20 mouse cellular contexts compared by ENCODE assay signal in the genomic region with DNA sequence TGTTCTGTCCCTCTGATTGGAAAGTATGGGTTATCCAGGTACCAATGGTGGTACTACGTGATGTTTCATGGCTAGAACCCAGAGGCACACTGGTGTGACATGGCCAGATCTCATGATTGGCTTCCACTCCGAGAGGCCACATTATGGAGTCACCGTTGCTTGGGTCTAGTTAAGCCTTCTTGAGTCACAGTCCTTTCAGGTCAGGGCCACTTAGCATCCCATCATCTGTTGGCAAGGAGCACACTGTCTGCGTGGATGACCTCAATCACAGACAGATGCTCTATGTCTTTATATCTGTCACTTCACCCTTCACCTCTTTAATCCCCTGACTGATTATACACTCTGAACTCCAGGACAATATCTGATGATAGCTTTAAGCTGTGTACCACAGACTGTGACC. TPM values are rescaled to one million over a fixed set of nuclear protein-coding genes. Genes with fewer than 3 reads are reported as not detected.
DNase-seq lines count a peak whose midpoint lies in the region; ATAC-seq and TF ChIP-seq lines count a peak whose summit lies in the region.
"Had no signal": no experiment of that assay in that cellular context is flagged by ENCODE, and none has a peak within 500 bp of the region (broad histone marks: within the 10 kb centered on the region; RNA-seq: fewer than 3 reads in every experiment).

No protein-coding gene starts in this region.

- 84% methylated on average over 4 of the region's 4 CpGs for WGBS in heart, embryonic 12.5 days
- WGBS in liver, embryonic 13.5 days (ENCODE audit: insufficient replicate concordance), result 83% methylated on average over 4 of the region's 4 CpGs
- WGBS in liver, postnatal 0 days (ENCODE audit: insufficient replicate concordance), result 88% methylated on average over 4 of the region's 4 CpGs

- TF ChIP-seq CTCF in liver, postnatal 0 days (IDR thresholded peaks at IDR 0.05; ENCODE audit: low read depth), result no peak

- H3K4me2 ChIP-seq in heart, embryonic 12.5 days, result no peak overlapping the region
- no peak overlapping the region for H3K4me2 ChIP-seq in liver, embryonic 13.5 days
- no peak overlapping the region for H3K4me2 ChIP-seq in liver, postnatal 0 days (ENCODE audit: low read depth, low read length)
- H3K4me2 ChIP-seq: embryonic facial prominence, embryonic 13.5 days; embryonic facial prominence, embryonic 15.5 days; forebrain, embryonic 12.5 days had no signal

- H3K9ac ChIP-seq in heart, embryonic 12.5 days, result no peak overlapping the region
- H3K9ac ChIP-seq in liver, embryonic 13.5 days, result no peak overlapping the region
- H3K9ac ChIP-seq in liver, postnatal 0 days (replicated peaks), result no peak overlapping the region
- H3K9ac ChIP-seq: embryonic facial prominence, embryonic 13.5 days; embryonic facial prominence, embryonic 15.5 days; forebrain, embryonic 12.5 days had no signal

- H3K4me3 ChIP-seq in heart, embryonic 12.5 days, result no peak overlapping the region
- no peak overlapping the region for H3K4me3 ChIP-seq in liver, embryonic 13.5 days (replicated peaks)
- H3K4me3 ChIP-seq in liver, postnatal 0 days (ENCODE audit: low read depth, low read length), result no peak overlapping the region
- H3K4me3 ChIP-seq: embryonic facial prominence, embryonic 13.5 days; embryonic facial prominence, embryonic 15.5 days; erythroblast, embryonic 14.5 days; forebrain, embryonic 10.5 days; forebrain, embryonic 12.5 days had no signal

- no peaks in the 10 kb centered on the region for H3K27me3 ChIP-seq in heart, embryonic 12.5 days (replicated peaks)
- no peaks in the 10 kb centered on the region for H3K27me3 ChIP-seq in liver, embryonic 13.5 days
- no peaks in the 10 kb centered on the region; the same call in 1 of the 2 replicates for H3K27me3 ChIP-seq in liver, postnatal 0 days (ENCODE audit: insufficient read depth, low read length)
- H3K27me3 ChIP-seq: embryonic facial prominence, embryonic 13.5 days; embryonic facial prominence, embryonic 15.5 days; forebrain, embryonic 12.5 days had no signal

- H3K27ac ChIP-seq in heart, embryonic 12.5 days (ENCODE audit: poor library complexity, severe bottlenecking), result no peak overlapping the region
- H3K27ac ChIP-seq in liver, embryonic 13.5 days, result peak overlapping the region; percentile 9; the same call in 1 of the 2 replicates
- no peak overlapping the region for H3K27ac ChIP-seq in liver, postnatal 0 days (ENCODE audit: low read depth)
- H3K27ac ChIP-seq: embryonic facial prominence, embryonic 13.5 days; embryonic facial prominence, embryonic 15.5 days; forebrain, embryonic 10.5 days; forebrain, embryonic 12.5 days had no signal

- peak; percentile 61 for DNase-seq in adrenal gland, adult 2 months
- no peak for DNase-seq in adrenal gland, postnatal 14 days
- DNase-seq in heart, adult 11 months, result peak; percentile 84
- DNase-seq in liver, embryonic 13.5 days, result no peak
- DNase-seq in liver, postnatal 0 days, result no peak
- DNase-seq: cerebellum, adult 11 months; cerebellum, adult 18-20 months; cerebellum, adult 8-10 months; cerebellum, adult 9-11 months; cerebellum, postnatal 14 days; cerebellum, postnatal 36 days; embryo, embryonic 11 days had no signal

- ATAC-seq in heart, embryonic 12.5 days (ENCODE audit: insufficient number of reproducible peaks, low FRiP score), result no peak
- ATAC-seq in liver, embryonic 13.5 days (ENCODE audit: low read depth), result no peak
- no peak for ATAC-seq in liver, postnatal 0 days
- ATAC-seq: forebrain, embryonic 14.5 days; forebrain, embryonic 16.5 days had no signal

- no peaks in the 10 kb centered on the region for H3K9me3 ChIP-seq in heart, embryonic 12.5 days (replicated peaks)
- no peaks in the 10 kb centered on the region for H3K9me3 ChIP-seq in liver, embryonic 13.5 days (replicated peaks)
- H3K9me3 ChIP-seq in liver, postnatal 0 days (ENCODE audit: low read length), result no peaks in the 10 kb centered on the region
- H3K9me3 ChIP-seq: embryonic facial prominence, embryonic 13.5 days; embryonic facial prominence, embryonic 15.5 days; forebrain, embryonic 10.5 days; forebrain, embryonic 12.5 days had no signal

- peaks cover 23% of the 10 kb centered on the region for H3K4me1 ChIP-seq in heart, embryonic 12.5 days (replicated peaks)
- peaks cover 24% of the 10 kb centered on the region for H3K4me1 ChIP-seq in liver, embryonic 13.5 days (replicated peaks)
- peaks cover 8% of the 10 kb centered on the region for H3K4me1 ChIP-seq in liver, postnatal 0 days (ENCODE audit: insufficient read depth)

- no peak for TF ChIP-seq EP300 in liver, postnatal 0 days (IDR thresholded peaks at IDR 0.05; ENCODE audit: low read depth)

- H3K36me3 ChIP-seq in heart, embryonic 12.5 days, result no peaks in the 10 kb centered on the region
- no peaks in the 10 kb centered on the region for H3K36me3 ChIP-seq in liver, embryonic 13.5 days
- no peaks in the 10 kb centered on the region for H3K36me3 ChIP-seq in liver, postnatal 0 days (replicated peaks; ENCODE audit: insufficient read depth, low read length)
- H3K36me3 ChIP-seq: embryonic facial prominence, embryonic 13.5 days; embryonic facial prominence, embryonic 15.5 days; forebrain, embryonic 10.5 days; forebrain, embryonic 12.5 days had no signal

RNA-seq across cellular contexts. Expression of a gene that starts 6.1 kb away (rescaled TPM):
- 100 to 1,000 TPM; 119 to 164 TPM for total RNA-seq in adrenal gland, adult 2 months (2021)
- 61.7 and 78.7 TPM in 2 replicates for polyA plus RNA-seq in adrenal gland, adult 2 months (2012; rRNA removed)
- 139 and 144 TPM in 2 replicates for total RNA-seq in adrenal gland, postnatal 14 days (2021)
- 41.8 and 41.9 TPM in 2 replicates for polyA plus RNA-seq in heart, embryonic 12.5 days (2016; fragmentation: Nextera tagmentation; extraction: Ambion mirVana)
- 35.0 and 42.2 TPM in 2 replicates for polyA plus RNA-seq in liver, embryonic 13.5 days (2015; fragmentation: Nextera tagmentation; extraction: Ambion mirVana)
- polyA plus RNA-seq in liver, postnatal 0 days (2015; fragmentation: Nextera tagmentation; extraction: Ambion mirVana), result 12.1 and 15.3 TPM in 2 replicates

Comparison
In these comparisons a context has a peak if more than half of its experiments do, and no peak if none do; other contexts are left out.
1. DNase-seq: peak in adrenal gland, adult 2 months (single experiment) and heart, adult 11 months (single experiment); none in adrenal gland, postnatal 14 days (single experiment), liver, embryonic 13.5 days (single experiment) and liver, postnatal 0 days (single experiment).